ENCODE assay signal across 1 mouse cellular context in the genomic region with DNA sequence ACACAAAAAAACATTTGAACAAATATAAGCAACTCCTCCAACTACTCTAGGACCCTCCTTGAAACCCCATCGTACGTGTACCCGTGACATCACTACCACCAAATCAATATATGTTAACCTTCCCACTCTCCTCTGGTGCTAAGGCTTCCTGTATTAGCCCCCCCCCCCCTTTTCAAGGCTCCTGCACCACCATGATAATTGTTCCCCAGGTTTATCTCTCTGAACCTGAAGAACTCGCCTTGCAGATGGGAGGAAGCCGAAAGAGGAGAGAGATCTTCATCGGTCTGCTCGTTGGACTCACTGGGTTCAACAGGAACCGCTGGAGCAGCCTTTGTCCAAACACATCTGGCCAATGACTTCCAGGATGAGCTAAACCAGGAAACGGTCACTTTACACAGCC.
TF ChIP-seq lines count a peak whose summit lies in the region.

No protein-coding gene starts in this region.

TF ChIP-seq in MEL, 35 proteins besides CTCF, POLR2A, EP300 and RAD21 (continued from another document):
- TF ChIP-seq ETS1 (IDR thresholded peaks at IDR 0.05; ENCODE audit: low read depth, low read length) (peak; percentile 89), JUND (IDR thresholded peaks at IDR 0.05; ENCODE audit: low read depth, low read length) (peak; percentile 66; the same call in 1 of the 2 replicates), MAZ (IDR thresholded peaks at IDR 0.05; ENCODE audit: low read depth, low read length) (peak; percentile 98), TCF12 (IDR thresholded peaks at IDR 0.05; ENCODE audit: low read depth, low read length) (peak; percentile 100), GABPA (IDR thresholded peaks at IDR 0.05; ENCODE audit: low read depth, low read length) (0 out of 2 replicates have a peak, but pooled peaks have one; percentile 3), MAFK (IDR thresholded peaks at IDR 0.05; ENCODE audit: borderline replicate concordance, low read depth, low read length) (peak; percentile 58; the same call in 1 of the 2 replicates), E2F4 (IDR thresholded peaks at IDR 0.05; ENCODE audit: borderline replicate concordance, low read depth, low read length) (no peak), HCFC1 (IDR thresholded peaks at IDR 0.05; ENCODE audit: low read depth, low read length) (peak; percentile 54), CHD2 (IDR thresholded peaks at IDR 0.05; ENCODE audit: low read length) (peak; percentile 29), RCOR1 (IDR thresholded peaks at IDR 0.05; ENCODE audit: low read depth, low read length) (peak; percentile 89), ZNF384 (IDR thresholded peaks at IDR 0.05; ENCODE audit: low read depth, low read length) (no peak; the same call in 1 of the 2 replicates), TBP (IDR thresholded peaks at IDR 0.05; ENCODE audit: low read depth, low read length) (0 out of 2 replicates have a peak, but pooled peaks have one; percentile 9), MAX (IDR thresholded peaks at IDR 0.05; ENCODE audit: low read length) (no peak; the same call in 1 of the 2 replicates), KAT2A (conservative IDR thresholded peaks at IDR 0.05; ENCODE audit: low read depth, low read length) (no peak), NRF1 (IDR thresholded peaks at IDR 0.05; ENCODE audit: insufficient read depth, low read depth, low read length, poor library complexity, severe bottlenecking) (no peak; the same call in 1 of the 2 replicates), GATA1 (IDR thresholded peaks at IDR 0.05; ENCODE audit: low read depth, low read length) (peak; percentile 93), TAL1 (IDR thresholded peaks at IDR 0.05; ENCODE audit: low read length) (peak; percentile 95)
